Mouse (Mus musculus) mature B cell (primary cell): ENCODE results near the gene Krt79.

Experiments used
- in situ Hi-C: fragments of 300-500 bp; cut with MboI; formaldehyde crosslinking; loops from 2 replicates; pipeline ENCODE4 v1.14.3; 2019

The Krt79 gene

GRCm38 (mm10) chr15:101933024-101933423 is 7.1 kb downstream of the Krt79 start:
- in situ Hi-C loops = no loop called here

- in situ Hi-C loops = no loop called here
Measured at GRCm38 (mm10) chr15:101929666-101930065, 10.5 kb downstream of the Krt79 start.

- in situ Hi-C loops = no loop called here
Measured at GRCm38 (mm10) chr15:101929087-101929486, 11.0 kb downstream of the Krt79 start.

DNA sequence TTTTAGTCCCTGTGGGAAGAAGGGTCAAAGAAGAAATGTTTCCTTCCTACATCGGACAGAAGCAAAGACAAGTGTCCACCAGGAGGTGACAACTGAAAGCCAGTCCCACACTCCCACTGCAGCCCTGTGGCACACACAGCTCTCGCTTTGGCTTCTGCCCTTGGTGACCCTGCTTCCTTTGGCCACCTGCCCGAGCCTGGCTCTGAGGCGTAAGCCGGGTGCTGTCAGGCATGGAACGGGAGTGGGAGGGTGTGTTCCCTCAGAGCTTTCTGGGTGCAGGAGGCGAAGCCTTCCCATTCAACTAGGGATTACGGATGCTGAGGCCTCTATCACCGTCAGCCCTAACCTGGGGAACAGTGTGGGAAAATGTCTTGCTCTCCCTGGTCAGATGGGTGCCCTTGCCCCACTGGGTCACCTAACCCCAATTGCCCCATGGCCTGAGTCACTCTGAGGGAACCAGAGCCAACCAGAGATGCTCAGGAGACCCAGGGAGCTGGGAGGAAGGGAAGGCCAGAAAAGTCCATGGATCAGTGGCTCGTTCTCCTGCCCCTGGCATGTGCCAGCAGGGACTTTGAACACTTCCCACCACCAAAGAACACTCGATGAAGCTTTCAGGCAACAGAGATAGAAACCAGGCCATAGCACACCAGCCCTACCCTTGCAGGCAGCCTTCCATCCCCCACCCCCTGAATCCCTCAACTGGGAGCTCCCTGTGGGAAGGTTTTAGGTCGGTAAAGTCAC is 12.6 kb downstream of the Krt79 start:
- in situ Hi-C loops = no loop called here

- in situ Hi-C loops = no loop called here
Measured at GRCm38 (mm10) chr15:101925041-101925440, 15.1 kb downstream of the Krt79 start.

- in situ Hi-C loops = no loop called here
Measured at GRCm38 (mm10) chr15:101924635-101925034, 15.5 kb downstream of the Krt79 start, which contains the start of gene Krt4. Krt4 (minus strand) TSS chr15:101924735.

- in situ Hi-C loops = no loop called here
Measured at GRCm38 (mm10) chr15:101922296-101922695, 17.8 kb downstream of the Krt79 start.

GRCm38 (mm10) chr15:101916072-101916471 is 24.1 kb downstream of the Krt79 start:
- in situ Hi-C loops = no loop called here

DNA sequence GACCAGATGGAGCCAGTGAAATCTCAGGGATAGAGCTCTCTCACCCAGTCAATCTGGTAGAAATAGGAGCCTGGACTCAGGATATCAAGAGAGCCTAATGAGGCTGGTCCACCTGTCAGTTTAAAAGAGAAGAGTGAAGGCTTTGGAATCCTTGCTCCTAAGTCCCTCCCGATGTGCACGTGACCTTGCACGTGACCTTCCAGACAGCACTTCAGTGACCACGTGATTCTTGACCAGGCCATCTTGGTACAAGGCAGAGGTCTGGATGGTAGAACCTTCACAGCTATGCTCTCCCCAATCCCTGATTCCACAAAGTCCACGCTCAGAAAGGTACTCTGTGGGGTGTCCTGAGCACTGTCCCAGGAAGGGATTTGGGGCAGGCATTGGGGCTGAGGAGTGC is 35.3 kb downstream of the Krt79 start:
- in situ Hi-C loops = no loop called here

DNA sequence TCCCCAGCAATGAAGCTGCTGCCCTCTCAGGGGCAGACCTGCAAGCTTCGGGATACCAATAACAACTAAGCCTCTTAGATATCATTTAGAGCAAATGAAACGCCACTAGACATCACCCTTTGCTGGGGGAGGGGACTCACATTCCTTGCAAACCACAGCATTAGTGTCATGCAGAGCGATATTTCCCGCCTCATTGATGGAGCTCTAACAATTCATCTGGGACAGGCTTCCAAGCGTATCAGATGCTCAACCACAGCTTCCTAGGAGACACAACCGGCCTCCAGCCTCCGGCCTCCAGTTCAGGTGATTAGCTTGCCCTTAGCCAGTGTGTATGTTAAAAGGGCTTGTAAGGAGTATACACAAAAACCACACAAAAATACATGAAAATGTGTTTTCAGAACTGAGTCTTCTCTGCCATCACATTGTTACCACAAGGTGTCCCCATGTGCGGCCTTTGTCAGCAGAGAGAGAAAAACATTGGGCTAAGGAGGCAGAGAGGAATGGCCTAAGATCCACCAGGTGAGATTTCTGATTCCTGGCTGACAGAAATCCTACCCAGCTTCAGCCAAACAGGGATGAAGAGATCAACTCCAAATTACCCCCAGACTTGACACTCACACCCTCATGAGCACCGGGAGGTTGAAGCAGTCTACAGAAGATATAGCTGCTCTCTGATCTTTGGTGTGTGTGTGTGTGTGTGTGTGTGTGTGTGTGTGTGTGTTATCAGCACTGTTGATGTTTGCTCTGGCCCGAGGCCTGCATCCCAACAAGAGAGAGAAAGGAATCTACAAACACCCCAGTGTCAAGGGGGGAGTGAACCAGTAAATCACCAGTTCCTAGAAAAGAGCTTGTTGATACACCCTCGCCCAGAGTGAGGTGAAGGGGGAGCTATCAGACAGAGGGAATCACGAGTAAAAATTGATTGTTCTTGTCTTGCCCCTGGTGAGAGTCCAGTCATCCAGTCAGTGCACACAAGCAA is 37.7 kb downstream of the Krt79 start:
- in situ Hi-C loops = no loop called here

DNA sequence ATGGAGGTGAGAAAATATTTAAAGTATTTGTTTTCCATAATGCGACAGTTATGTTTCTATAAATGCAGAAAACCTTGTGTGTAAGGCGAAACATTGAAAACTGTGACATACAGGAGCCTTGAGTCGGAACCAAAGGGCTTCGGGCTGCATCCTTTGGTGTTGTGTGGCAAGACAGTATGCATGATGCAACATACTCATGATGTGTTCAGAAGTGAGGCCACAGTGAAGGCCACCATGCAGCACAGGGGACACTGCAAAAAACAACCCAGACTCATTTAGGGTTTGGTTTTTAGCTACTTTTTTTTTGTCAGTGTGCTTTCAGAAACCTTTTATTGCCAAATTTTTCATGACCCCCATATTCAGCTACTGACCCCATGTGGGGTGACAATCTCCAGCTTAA is 44.9 kb downstream of the Krt79 start:
- in situ Hi-C loops = no loop called here

GRCm38 (mm10) chr15:101892820-101893219 is 47.3 kb downstream of the Krt79 start, which contains the start of gene Krt76:
Krt76 (minus strand) TSS chr15:101892920.
- in situ Hi-C loops = no loop called here

- in situ Hi-C loops = no loop called here
Measured at GRCm38 (mm10) chr15:101879776-101880175, 60.3 kb downstream of the Krt79 start.
